ENCODE assay signal across 22 mouse cellular contexts in genomic region chr16:87984201-87984870, GRCm38 (mm10).
DNase-seq lines count a peak whose midpoint lies in the region; ATAC-seq and TF ChIP-seq lines count a peak whose summit lies in the region.
"Had no signal": no experiment of that assay in that cellular context is flagged by ENCODE, and none has a peak within 500 bp of the region (broad histone marks: within the 10 kb centered on the region; RNA-seq: fewer than 3 reads in every experiment).

No protein-coding gene starts in this region.

- TF ChIP-seq CTCF in brain, embryonic 14.5 days (IDR thresholded peaks at IDR 0.05; ENCODE audit: borderline replicate concordance, extremely low read depth, insufficient read depth, insufficient read length): no peak
- TF ChIP-seq CTCF in midbrain, postnatal 0 days (IDR thresholded peaks at IDR 0.05): no peak

- no peak for DNase-seq in forebrain, embryonic 11.5 days (ENCODE audit: low spot score)
- peak; percentile 64 for DNase-seq in brain, embryonic 14.5 days (ENCODE audit: low read depth)
- peak; percentile 26 for DNase-seq in midbrain, postnatal 0 days (ENCODE audit: low spot score)
- DNase-seq in cerebellum, adult 9-11 months: no peak
- DNase-seq in embryonic facial prominence, embryonic 10.5 days (ENCODE audit: low spot score): no peak
- no peak for DNase-seq in heart, adult 8-10 months (ENCODE audit: low spot score)
- DNase-seq: adrenal gland, postnatal 10 days; cerebellum, adult 9-10 months; gastrocnemius, postnatal 25 days; heart, adult 18-20 months; kidney, adult 18-20 months; lung, embryonic 14.5 days; lung, postnatal 36 days; right cerebral cortex, postnatal 4 days; thymus, postnatal 25 days had no signal

- H3K27me3 ChIP-seq in forebrain, embryonic 13.5 days: no peaks in the 10 kb centered on the region
- H3K27me3 ChIP-seq in forebrain, embryonic 11.5 days (ENCODE audit: control insufficient read depth, insufficient read depth, low read length): no peaks in the 10 kb centered on the region
- no peaks in the 10 kb centered on the region for H3K27me3 ChIP-seq in hindbrain, embryonic 12.5 days
- no peaks in the 10 kb centered on the region for H3K27me3 ChIP-seq in midbrain, postnatal 0 days (ENCODE audit: insufficient read depth, low read length)
- no peaks in the 10 kb centered on the region for H3K27me3 ChIP-seq in embryonic facial prominence, embryonic 10.5 days (replicated peaks; ENCODE audit: low read depth, poor library complexity, severe bottlenecking)
- H3K27me3 ChIP-seq: megakaryocyte, embryonic 14.5 days had no signal

- H3K36me3 ChIP-seq in forebrain, embryonic 13.5 days (ENCODE audit: poor library complexity, severe bottlenecking): no peaks in the 10 kb centered on the region
- H3K36me3 ChIP-seq in forebrain, embryonic 11.5 days (ENCODE audit: control insufficient read depth, insufficient read depth, low read length): no peaks in the 10 kb centered on the region
- H3K36me3 ChIP-seq in hindbrain, embryonic 12.5 days: no peaks in the 10 kb centered on the region
- H3K36me3 ChIP-seq in midbrain, postnatal 0 days (ENCODE audit: insufficient read depth, low read length): no peaks in the 10 kb centered on the region
- no peaks in the 10 kb centered on the region for H3K36me3 ChIP-seq in embryonic facial prominence, embryonic 10.5 days (replicated peaks)

- H3K4me3 ChIP-seq in forebrain, embryonic 13.5 days: no peak overlapping the region
- no peak overlapping the region for H3K4me3 ChIP-seq in forebrain, embryonic 11.5 days (ENCODE audit: low read depth, low read length)
- H3K4me3 ChIP-seq in hindbrain, embryonic 12.5 days: no peak overlapping the region
- H3K4me3 ChIP-seq in midbrain, postnatal 0 days (ENCODE audit: low read depth, low read length): no peak overlapping the region
- no peak overlapping the region for H3K4me3 ChIP-seq in embryonic facial prominence, embryonic 10.5 days
- H3K4me3 ChIP-seq: left cerebral cortex, adult 2 months; megakaryocyte, embryonic 14.5 days had no signal

- no peaks in the 10 kb centered on the region for H3K9me3 ChIP-seq in forebrain, embryonic 13.5 days (replicated peaks)
- no peaks in the 10 kb centered on the region for H3K9me3 ChIP-seq in forebrain, embryonic 11.5 days (ENCODE audit: control insufficient read depth, low read length)
- no peaks in the 10 kb centered on the region for H3K9me3 ChIP-seq in hindbrain, embryonic 12.5 days (replicated peaks)
- no peaks in the 10 kb centered on the region for H3K9me3 ChIP-seq in midbrain, postnatal 0 days (ENCODE audit: low read length)
- H3K9me3 ChIP-seq in embryonic facial prominence, embryonic 10.5 days: no peaks in the 10 kb centered on the region
- H3K9me3 ChIP-seq: megakaryocyte, embryonic 14.5 days had no signal

- H3K4me1 ChIP-seq in forebrain, embryonic 13.5 days: peaks cover 7% of the 10 kb centered on the region; the same call in 1 of the 2 replicates
- no peaks in the 10 kb centered on the region for H3K4me1 ChIP-seq in forebrain, embryonic 11.5 days (replicated peaks; ENCODE audit: control insufficient read depth, insufficient read depth, low read length)
- no peaks in the 10 kb centered on the region for H3K4me1 ChIP-seq in hindbrain, embryonic 12.5 days
- H3K4me1 ChIP-seq in midbrain, postnatal 0 days (ENCODE audit: insufficient read depth, low read length): no peaks in the 10 kb centered on the region
- H3K4me1 ChIP-seq in embryonic facial prominence, embryonic 10.5 days: no peaks in the 10 kb centered on the region
- H3K4me1 ChIP-seq: megakaryocyte, embryonic 14.5 days had no signal

- peak; percentile 75 for ATAC-seq in forebrain, embryonic 13.5 days
- ATAC-seq in forebrain, embryonic 11.5 days (replicated peaks; ENCODE audit: low FRiP score): no peak
- peak; percentile 88 for ATAC-seq in hindbrain, embryonic 12.5 days (ENCODE audit: low FRiP score)
- ATAC-seq in midbrain, postnatal 0 days (ENCODE audit: low FRiP score): no peak
- ATAC-seq: inflammation-experienced regulatory T-cells, adult 6 months had no signal

- no peak overlapping the region for H3K4me2 ChIP-seq in forebrain, embryonic 13.5 days
- H3K4me2 ChIP-seq in forebrain, embryonic 11.5 days (ENCODE audit: low read depth, low read length, severe bottlenecking): no peak overlapping the region
- no peak overlapping the region for H3K4me2 ChIP-seq in hindbrain, embryonic 12.5 days (replicated peaks)
- no peak overlapping the region for H3K4me2 ChIP-seq in midbrain, postnatal 0 days (ENCODE audit: low read depth, low read length, poor library complexity, severe bottlenecking)
- H3K4me2 ChIP-seq: lung, embryonic 14.5 days had no signal

- no peak overlapping the region for H3K9ac ChIP-seq in forebrain, embryonic 13.5 days
- no peak overlapping the region for H3K9ac ChIP-seq in forebrain, embryonic 11.5 days (ENCODE audit: low read length)
- H3K9ac ChIP-seq in hindbrain, embryonic 12.5 days: no peak overlapping the region
- H3K9ac ChIP-seq in midbrain, postnatal 0 days (replicated peaks; ENCODE audit: low read length, poor library complexity, severe bottlenecking): no peak overlapping the region
- H3K9ac ChIP-seq: liver, embryonic 14.5 days; lung, embryonic 14.5 days had no signal

- H3K27ac ChIP-seq in forebrain, embryonic 13.5 days: no peak overlapping the region
- no peak overlapping the region for H3K27ac ChIP-seq in forebrain, embryonic 11.5 days (ENCODE audit: low read depth, low read length)
- H3K27ac ChIP-seq in hindbrain, embryonic 12.5 days: no peak overlapping the region
- H3K27ac ChIP-seq in midbrain, postnatal 0 days (ENCODE audit: low read depth, low read length): no peak overlapping the region
- H3K27ac ChIP-seq in embryonic facial prominence, embryonic 10.5 days (replicated peaks): no peak overlapping the region
- H3K27ac ChIP-seq: kidney, postnatal 0 days; left cerebral cortex, adult 2 months; liver, embryonic 14.5 days had no signal

- no peak for TF ChIP-seq POLR2A in brain, embryonic 14.5 days (IDR thresholded peaks at IDR 0.05; ENCODE audit: borderline replicate concordance, extremely low read depth, insufficient read depth, insufficient read length, poor library complexity, severe bottlenecking)

Comparison
In these comparisons a context has a peak if more than half of its experiments do, and no peak if none do; other contexts are left out.
1. ATAC-seq: peak in forebrain, embryonic 13.5 days (single experiment) and hindbrain, embryonic 12.5 days (single experiment); none in forebrain, embryonic 11.5 days (single experiment) and midbrain, postnatal 0 days (single experiment).
2. DNase-seq: peak in brain, embryonic 14.5 days (single experiment) and midbrain, postnatal 0 days (single experiment); none in forebrain, embryonic 11.5 days (single experiment), cerebellum, adult 9-11 months (single experiment), embryonic facial prominence, embryonic 10.5 days (single experiment) and heart, adult 8-10 months (single experiment).